Mouse (Mus musculus): ENCODE data around the gene Slc29a4.

Gene Slc29a4

GRCm38 (mm10) chr5:142694627-142695340 is 2.5 kb downstream of the Slc29a4 start:
- in situ Hi-C loops (cut with MboI; ENCODE audit: low sequenced_read_pairs), result no loop called here

DNA sequence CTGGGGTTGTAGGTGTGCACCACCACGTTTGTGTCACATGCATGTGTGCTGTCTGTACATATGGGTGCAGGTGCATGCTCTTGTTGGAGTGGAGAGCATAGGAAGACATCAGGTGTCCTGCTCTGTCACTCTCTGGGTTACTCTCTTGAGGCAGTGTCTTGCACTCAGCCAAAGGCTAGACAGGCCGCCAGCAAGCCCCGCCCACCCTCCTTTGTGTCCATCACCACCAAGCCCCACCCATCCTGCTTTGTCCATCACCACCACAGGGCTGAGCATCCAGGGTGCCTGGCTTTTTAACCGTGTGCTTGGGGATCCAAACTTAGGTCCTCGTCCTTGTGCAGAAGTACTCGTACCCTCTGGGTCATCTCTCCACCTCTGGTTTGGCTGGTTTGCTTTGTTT is 3.9 kb downstream of the Slc29a4 start:
- in situ Hi-C loops (cut with MboI; ENCODE audit: low sequenced_read_pairs), result no loop called here

DNA sequence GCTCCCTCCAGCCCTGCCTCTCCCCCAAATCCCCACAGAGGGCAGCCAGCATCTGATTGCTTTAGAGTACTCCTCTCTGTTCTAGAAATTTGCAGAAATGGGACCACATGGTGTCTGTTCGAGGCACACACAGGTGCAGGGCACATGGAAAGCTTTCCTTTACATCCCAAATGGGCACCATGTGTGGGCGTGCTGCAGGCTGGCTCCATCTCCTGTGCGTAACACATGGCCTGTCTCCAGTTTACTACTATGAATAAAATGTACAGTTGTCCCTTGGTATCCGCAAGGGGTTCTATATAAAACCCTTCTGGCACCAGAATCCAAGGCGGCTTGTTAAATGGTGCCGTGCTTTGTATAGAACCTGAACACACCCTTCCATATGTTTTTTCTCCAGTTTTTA is 4.6 kb downstream of the Slc29a4 start:
- in situ Hi-C loops (cut with MboI; ENCODE audit: low sequenced_read_pairs), result no loop called here

GRCm38 (mm10) chr5:142697742-142698141 is 5.4 kb downstream of the Slc29a4 start:
- in situ Hi-C loops (cut with MboI; ENCODE audit: low sequenced_read_pairs), result no loop called here

DNA sequence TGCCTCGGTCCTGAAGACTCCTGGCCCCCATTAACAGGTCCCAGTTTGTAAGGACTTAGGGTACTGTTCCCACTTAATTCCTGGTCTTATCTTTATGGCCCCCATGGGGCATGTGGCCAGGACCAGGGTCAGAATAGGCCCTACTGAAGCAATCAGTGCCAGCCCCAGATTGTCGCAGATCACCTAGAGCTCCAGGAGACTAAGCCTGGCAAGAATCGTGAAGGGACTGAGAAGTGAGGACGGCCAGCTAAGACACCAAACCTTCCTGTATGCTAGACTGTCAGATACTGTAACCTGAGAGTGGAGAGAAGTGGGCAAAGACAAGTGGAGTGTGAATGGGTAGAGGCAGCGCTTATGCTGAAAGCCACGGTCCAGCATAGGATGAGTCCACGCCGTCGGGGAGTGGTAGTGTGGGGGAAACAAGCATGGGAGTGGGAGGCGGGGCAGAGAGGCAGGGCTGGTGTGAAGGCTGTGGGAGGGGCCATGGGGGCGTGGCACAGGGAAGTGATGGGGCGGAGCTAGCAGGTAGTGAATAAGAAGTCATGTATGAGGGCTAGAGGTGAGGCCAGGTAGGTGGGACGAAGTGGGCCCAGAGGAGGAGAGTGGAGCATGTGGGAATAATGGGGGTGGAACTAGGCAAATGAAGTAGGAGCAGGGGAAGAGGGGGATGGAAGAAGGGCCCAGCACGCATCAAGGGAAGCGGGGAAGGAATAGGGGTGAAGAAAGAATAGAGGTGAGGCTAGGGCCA is 8.7 kb downstream of the Slc29a4 start:
- in situ Hi-C loops (cut with MboI; ENCODE audit: low sequenced_read_pairs), result no loop called here

DNA sequence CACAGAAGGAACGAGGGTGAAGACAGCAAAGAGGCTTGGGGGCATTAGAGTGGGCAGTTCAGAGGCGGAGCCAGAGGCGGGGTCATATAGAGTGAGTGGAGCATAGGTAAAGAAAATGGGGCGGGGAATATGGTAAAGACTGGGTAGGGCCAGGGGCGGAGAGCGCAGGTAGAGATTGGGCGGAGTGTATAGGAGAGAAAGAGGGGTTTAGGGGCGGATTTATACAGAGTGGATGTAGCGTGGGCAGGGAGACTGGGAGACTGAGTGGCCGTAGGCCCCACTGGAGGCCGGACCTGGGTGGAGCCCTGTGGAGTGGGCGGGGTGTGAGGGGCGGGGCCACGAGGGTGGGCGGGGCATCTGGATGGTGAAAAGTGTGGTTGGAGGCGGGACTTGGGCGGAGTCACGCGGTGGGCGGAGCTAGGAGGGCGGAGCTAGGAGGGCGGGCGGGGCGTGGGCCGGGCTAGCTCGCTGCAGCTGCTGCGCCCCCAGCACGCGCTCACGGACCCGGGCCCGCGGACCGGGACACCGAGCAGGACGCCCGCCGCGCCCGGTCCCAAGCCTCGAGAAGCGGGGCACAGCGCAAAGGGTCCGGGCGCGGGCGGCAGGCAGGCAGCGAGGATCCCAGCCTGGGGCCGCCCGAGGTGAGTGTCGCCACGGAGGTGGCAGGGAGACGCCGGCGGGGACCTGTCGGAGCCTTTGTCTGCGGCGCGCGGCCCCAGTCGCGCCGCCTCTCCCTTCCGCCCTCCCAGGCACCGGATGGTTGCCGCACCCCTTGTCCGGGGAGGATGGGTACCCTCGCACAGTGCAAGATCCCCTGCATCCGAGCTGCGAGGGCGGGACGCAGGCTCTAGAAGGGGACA is 9.6 kb downstream of the Slc29a4 start:
- in situ Hi-C loops (cut with MboI; ENCODE audit: low sequenced_read_pairs), result no loop called here

GRCm38 (mm10) chr5:142702511-142703138 is 10.3 kb downstream of the Slc29a4 start:
- in situ Hi-C loops (cut with MboI; ENCODE audit: low sequenced_read_pairs), result no loop called here

GRCm38 (mm10) chr5:142703569-142703968 is 11.3 kb downstream of the Slc29a4 start:
- in situ Hi-C loops (cut with MboI; ENCODE audit: low sequenced_read_pairs), result no loop called here

DNA sequence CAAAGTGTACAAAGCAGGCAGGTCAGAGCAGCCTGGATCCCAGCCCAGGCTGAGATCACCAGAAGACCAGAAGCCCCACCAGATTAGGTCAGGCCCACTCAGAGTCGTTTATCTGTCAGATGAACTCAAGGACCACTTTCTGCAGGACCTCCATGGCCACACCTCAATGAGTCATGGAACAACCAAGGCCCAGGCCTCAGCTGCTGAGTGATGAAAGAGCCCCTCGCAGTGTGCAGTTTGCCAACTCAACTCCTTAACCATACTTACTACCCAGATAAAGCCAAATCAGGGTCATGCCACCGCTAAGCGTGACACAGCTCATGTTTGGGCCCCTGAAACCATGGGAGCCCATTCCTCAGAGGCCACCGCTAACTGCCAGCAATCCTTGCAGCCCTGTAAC is 15.4 kb downstream of the Slc29a4 start:
- in situ Hi-C loops (cut with MboI; ENCODE audit: low sequenced_read_pairs), result no loop called here

DNA sequence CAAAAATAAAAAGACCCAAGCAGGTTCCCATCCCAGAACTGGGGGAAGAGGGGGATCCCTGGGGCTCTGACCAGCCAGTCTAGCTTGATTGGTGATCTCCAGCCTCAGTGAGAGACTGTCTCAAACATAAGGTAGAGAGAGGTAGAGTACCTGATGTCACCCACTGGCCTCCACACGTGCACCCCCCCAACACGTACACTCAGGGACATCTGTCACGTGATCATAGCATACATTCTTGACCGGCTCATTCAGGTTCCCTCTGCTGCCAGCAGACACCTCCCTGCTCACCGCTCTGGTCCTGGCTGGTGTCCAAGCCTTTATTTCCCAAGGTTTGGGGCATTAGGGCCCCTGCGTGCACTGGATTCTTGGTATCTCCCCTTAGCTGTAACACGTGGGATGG is 17.1 kb downstream of the Slc29a4 start:
- in situ Hi-C loops (cut with MboI; ENCODE audit: low sequenced_read_pairs), result no loop called here

- in situ Hi-C loops (cut with MboI; ENCODE audit: low sequenced_read_pairs), result no loop called here
Observed at GRCm38 (mm10) chr5:142712373-142712772, 20.1 kb downstream of the Slc29a4 start.

DNA sequence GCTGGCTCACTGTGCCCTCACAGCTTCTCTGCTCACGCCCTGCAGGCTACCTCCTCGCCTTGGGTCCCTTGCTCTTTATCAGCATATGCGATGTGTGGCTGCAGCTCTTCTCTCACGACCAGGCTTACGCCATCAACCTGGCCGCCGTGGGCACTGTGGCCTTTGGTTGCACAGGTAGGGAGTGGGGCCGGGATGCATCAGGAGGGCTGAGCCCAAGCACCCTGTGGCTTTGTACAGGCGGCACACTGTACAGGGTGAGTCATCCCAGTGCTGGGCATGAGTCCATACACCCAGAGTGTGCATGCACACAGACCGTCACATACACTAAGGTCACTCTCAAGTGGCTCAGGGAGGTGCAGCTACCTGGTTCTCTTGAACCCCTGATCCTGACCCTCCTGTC is 21.7 kb downstream of the Slc29a4 start:
- in situ Hi-C loops (cut with MboI; ENCODE audit: low sequenced_read_pairs), result no loop called here

GRCm38 (mm10) chr5:142715059-142715458 is 22.7 kb downstream of the Slc29a4 start:
- in situ Hi-C loops (cut with MboI; ENCODE audit: low sequenced_read_pairs), result no loop called here

- in situ Hi-C loops (cut with MboI; ENCODE audit: low sequenced_read_pairs), result no loop called here
Observed at GRCm38 (mm10) chr5:142716056-142716455, 23.7 kb downstream of the Slc29a4 start.

DNA sequence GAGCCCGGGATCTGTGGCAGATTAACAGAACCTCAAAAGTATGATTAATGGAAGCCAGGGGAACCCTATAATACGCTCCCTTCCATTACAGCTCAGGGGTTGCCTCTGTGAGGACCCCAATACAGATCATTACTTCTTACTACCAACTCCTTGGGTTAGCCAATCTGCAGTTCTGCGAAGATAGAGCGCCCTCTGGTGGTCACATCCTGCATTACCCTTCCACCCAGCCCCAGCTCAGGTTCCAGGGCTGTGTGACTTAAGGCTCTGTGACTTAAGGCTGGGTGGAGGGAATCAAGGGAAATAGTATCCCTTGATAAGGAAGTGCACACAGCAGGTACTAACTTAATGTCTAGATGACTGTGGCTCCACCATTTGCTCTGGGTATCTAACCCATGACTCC is 25.7 kb downstream of the Slc29a4 start:
- in situ Hi-C loops (cut with MboI; ENCODE audit: low sequenced_read_pairs), result no loop called here

DNA sequence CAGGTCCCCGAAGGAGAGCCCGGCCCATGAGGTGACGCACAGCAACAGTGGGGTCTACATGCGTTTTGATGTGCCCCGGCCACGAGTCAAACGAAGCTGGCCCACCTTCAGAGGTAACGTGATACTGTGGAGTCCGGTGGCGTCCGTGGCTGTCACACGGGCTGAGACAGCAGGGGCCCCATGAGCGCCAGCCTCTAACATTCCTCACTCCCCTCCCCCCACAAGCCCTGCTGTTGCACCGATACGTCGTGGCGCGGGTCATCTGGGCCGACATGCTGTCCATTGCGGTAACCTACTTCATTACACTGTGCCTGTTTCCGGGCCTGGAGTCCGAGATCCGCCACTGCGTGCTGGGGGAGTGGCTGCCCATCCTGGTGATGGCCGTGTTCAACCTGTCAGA is 26.2 kb downstream of the Slc29a4 start:
- in situ Hi-C loops (cut with MboI; ENCODE audit: low sequenced_read_pairs), result no loop called here

- in situ Hi-C loops (cut with MboI; ENCODE audit: low sequenced_read_pairs), result no loop called here
Observed at GRCm38 (mm10) chr5:142719897-142720296, 27.6 kb downstream of the Slc29a4 start.

DNA sequence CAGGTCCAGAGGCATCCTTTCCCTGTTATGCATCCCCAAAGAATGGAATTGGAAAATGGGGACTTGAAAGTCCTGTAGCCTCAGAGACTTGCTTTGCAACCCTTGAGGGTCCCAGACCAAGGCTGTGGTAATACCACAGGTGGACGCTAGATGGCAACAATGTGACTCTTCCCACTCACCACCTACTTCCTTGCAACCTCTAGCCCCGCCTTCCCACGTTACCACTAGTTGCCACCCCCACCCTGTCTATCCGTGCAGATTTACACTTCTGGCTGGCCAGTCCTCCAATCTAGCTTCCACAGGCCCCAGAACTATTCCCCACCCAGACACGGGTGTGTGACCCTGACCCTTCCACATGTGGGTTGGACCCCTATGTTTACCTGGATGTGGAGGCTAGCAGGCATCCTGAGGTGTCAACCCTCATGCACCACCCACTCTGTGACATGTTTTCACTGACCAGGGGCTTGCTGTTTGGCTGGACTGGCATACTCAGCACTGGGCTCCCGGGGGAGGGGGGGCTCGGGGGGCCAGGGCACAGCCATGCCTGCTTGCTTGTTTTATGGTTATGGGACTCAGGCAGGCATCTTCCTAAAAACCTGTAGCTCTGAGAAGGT is 31.3 kb downstream of the Slc29a4 start:
- in situ Hi-C loops (cut with MboI; ENCODE audit: low sequenced_read_pairs), result no loop called here

- in situ Hi-C loops (cut with MboI; ENCODE audit: low sequenced_read_pairs), result no loop called here
Observed at GRCm38 (mm10) chr5:142724265-142724664, 32.0 kb downstream of the Slc29a4 start.

DNA sequence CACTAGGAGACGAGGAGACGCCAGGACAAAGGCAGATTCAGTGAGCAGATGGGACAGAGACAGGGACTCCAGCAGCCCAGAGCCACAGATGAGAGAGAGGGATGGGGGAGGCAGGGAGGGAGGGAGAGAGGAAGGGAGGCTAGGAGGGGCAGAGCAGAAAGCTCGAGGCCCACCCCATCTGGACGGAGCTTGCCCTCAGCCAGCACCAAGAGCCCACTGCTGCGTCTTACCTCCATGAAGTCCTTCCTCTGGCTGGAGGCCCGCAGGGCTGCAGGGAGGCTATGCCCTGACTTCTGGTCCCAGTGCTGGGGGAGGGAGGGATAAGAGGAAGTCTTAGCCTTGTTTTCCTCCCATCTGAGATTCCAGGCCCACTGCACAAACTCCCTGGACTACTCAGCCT is 34.4 kb downstream of the Slc29a4 start:
- in situ Hi-C loops (cut with MboI; ENCODE audit: low sequenced_read_pairs), result no loop called here

- in situ Hi-C loops (cut with MboI; ENCODE audit: low sequenced_read_pairs), result no loop called here
Observed at GRCm38 (mm10) chr5:142728301-142728700, 36.0 kb downstream of the Slc29a4 start.
